Mouse (Mus musculus) A20 (cell line): ENCODE measurements at regions not wholly inside any gene's neighbourhood (a gene's known extent, or its start where the extent isn't known, plus 50 kb on each side); places are given as distances from the start of the nearest gene placed in this dataset.

Experiments used
- DNase-seq: peaks from one replicate; pipeline ENCODE4 v3.0.0-alpha.2; 2011; ENCODE audit warnings: low read depth, low spot score

- DNase-seq: peak; percentile 25
Observed at GRCm38 (mm10) chr10:117436308-117436874, 56.6 kb upstream of the Cpsf6 start.

GRCm38 (mm10) chr10:117435734-117436121, 55.9 kb upstream of the Cpsf6 start:
- no peak for DNase-seq

GRCm38 (mm10) chr10:117434871-117435733, 55.3 kb upstream of the Cpsf6 start:
- peak; percentile 91 for DNase-seq

- DNase-seq: no peak
Observed at GRCm38 (mm10) chr10:117434293-117434842, 54.6 kb upstream of the Cpsf6 start.

- DNase-seq: peak; percentile 91
Observed at GRCm38 (mm10) chr10:117433547-117434292, 53.9 kb upstream of the Cpsf6 start.

- peak; percentile 87 for DNase-seq
Observed at GRCm38 (mm10) chr10:117432871-117433546, 53.2 kb upstream of the Cpsf6 start.

GRCm38 (mm10) chr10:117432415-117432814, 52.6 kb upstream of the Cpsf6 start:
- peak; percentile 90 for DNase-seq

- DNase-seq: no peak
Observed at GRCm38 (mm10) chr10:117431850-117432249, 52.0 kb upstream of the Cpsf6 start.

GRCm38 (mm10) chr10:117431086-117431619, 51.3 kb upstream of the Cpsf6 start:
- no peak for DNase-seq

GRCm38 (mm10) chr10:117430224-117430884, 50.5 kb upstream of the Cpsf6 start:
- no peak for DNase-seq

GRCm38 (mm10) chr10:117429459-117430183, 49.8 kb upstream of the Cpsf6 start:
- no peak for DNase-seq
